Mouse (Mus musculus): ENCODE results near the gene Tmem203. TPM values are rescaled to one million over a fixed set of nuclear protein-coding genes. Genes with fewer than 3 reads are reported as not detected.
"Not testable (repeated sequence)": the region's sequence is repeated elsewhere in the genome, so short reads cannot be mapped to it uniquely, and the experiment has no call there.

Gene Tmem203
- polyA plus RNA-seq, 1 experiment from 2014 or later, result 15.4 TPM

DNA sequence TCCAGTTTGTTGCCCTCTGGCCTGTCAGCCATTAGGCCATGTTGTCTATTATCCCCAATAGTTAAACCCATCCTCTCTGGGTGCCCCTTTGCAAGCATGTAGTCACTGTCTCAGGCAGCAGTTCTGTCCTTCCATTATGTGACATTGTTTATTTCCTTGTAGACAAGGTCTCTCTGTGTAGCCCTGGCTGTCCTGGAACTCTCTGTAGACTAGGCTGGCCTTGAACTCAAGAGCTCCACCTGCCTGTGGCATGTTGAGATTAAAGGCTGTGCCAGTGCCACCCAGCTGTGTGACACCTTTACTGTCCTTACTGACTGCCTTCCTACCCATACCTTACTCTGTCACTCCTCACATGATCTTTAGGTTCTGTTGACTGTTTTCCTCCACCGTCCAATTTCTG, 2.9 kb upstream of the Tmem203 start:
- Histone ChIP-seq H3K9me3 (no peaks in the 10 kb centered on the region), H3K4me2 (no peak overlapping the region), H3K36me3 (replicated peaks) (0 out of 2 replicates have a peak, but pooled peaks cover 5% of the 10 kb centered on the region), H3K4me1 (peaks cover 23% of the 10 kb centered on the region), H3K27ac (no peak overlapping the region), H3K9ac (no peak overlapping the region), H3K4me3 (no peak overlapping the region), H3K27me3 (replicated peaks) (no peaks in the 10 kb centered on the region)
- WGBS, result 87% methylated on average over 1 of the region's 1 CpGs
- ATAC-seq (replicated peaks), result no peak

GRCm38 (mm10) chr2:25256443-25257109, 1.3 kb downstream of the Tmem203 start:
- ATAC-seq (replicated peaks); H3K27me3 ChIP-seq (replicated peaks); H3K36me3 ChIP-seq (replicated peaks); H3K9me3 ChIP-seq; H3K27ac ChIP-seq: not testable (repeated sequence)
- peak overlapping the region; percentile 99 for H3K4me2 ChIP-seq
- peak overlapping the region; percentile 74; the same call in 1 of the 2 replicates for H3K9ac ChIP-seq
- peak overlapping the region; percentile 87 for H3K4me3 ChIP-seq
- H3K4me1 ChIP-seq, result peaks cover 25% of the 10 kb centered on the region
- 57% methylated on average over 12 of the region's 12 CpGs for WGBS

GRCm38 (mm10) chr2:25257250-25257649, 2.0 kb downstream of the Tmem203 start:
- not testable (repeated sequence) for H3K4me2 ChIP-seq; H3K36me3 ChIP-seq (replicated peaks); H3K9ac ChIP-seq; H3K4me3 ChIP-seq; ATAC-seq (replicated peaks); H3K27ac ChIP-seq; H3K27me3 ChIP-seq (replicated peaks); H3K9me3 ChIP-seq
- peaks cover 31% of the 10 kb centered on the region for H3K4me1 ChIP-seq
- 89% methylated on average over 5 of the region's 5 CpGs for WGBS

- H3K4me1 ChIP-seq, result peaks cover 40% of the 10 kb centered on the region
- ATAC-seq (replicated peaks), result no peak
- H3K36me3 ChIP-seq (replicated peaks), result no peaks in the 10 kb centered on the region
- H3K27me3 ChIP-seq (replicated peaks), result peaks cover 2% of the 10 kb centered on the region; the same call in 1 of the 2 replicates
- H3K27ac ChIP-seq, result no peak overlapping the region
- no peak overlapping the region for H3K4me3 ChIP-seq
- H3K9ac ChIP-seq, result no peak overlapping the region
- WGBS, result 46% methylated on average over 2 of the region's 2 CpGs
- no peaks in the 10 kb centered on the region for H3K9me3 ChIP-seq
- H3K4me2 ChIP-seq, result no peak overlapping the region
These were observed 3.6 kb downstream of the Tmem203 start for GRCm38 (mm10) chr2:25258887-25259286.

DNA sequence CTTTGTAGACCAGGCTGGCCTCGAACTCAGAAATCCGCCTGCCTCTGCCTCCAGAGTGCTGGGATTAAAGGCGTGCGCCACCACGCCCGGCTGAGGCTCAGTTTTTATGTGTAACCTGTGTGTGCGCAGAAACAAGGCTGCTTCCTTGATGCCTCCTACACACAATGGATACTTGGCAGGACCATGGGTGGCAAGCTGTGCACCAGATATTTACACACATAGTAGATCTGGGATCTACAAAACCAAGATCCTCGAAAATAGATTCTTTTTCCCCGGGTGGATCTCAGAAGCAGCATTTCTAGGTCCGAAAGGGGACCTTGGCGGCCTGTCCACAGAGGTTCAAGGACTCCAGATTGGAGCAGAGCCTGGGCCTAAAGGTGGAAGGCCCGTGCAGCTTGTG, 6.6 kb downstream of the Tmem203 start:
- Histone ChIP-seq H3K4me2 (peak overlapping the region; percentile 99), H3K36me3 (replicated peaks) (no peaks in the 10 kb centered on the region), H3K27ac (peak overlapping the region; percentile 80), H3K4me1 (peaks cover 50% of the 10 kb centered on the region), H3K4me3 (peak overlapping the region; percentile 81), H3K9me3 (no peaks in the 10 kb centered on the region), H3K27me3 (replicated peaks) (peaks cover 8% of the 10 kb centered on the region; the same call in 1 of the 2 replicates), H3K9ac (peak overlapping the region; percentile 47; the same call in 1 of the 2 replicates)
- WGBS, result 44% methylated on average over 12 of the region's 12 CpGs
- peak; percentile 2; the same call in 1 of the 2 replicates for ATAC-seq (replicated peaks)

DNA sequence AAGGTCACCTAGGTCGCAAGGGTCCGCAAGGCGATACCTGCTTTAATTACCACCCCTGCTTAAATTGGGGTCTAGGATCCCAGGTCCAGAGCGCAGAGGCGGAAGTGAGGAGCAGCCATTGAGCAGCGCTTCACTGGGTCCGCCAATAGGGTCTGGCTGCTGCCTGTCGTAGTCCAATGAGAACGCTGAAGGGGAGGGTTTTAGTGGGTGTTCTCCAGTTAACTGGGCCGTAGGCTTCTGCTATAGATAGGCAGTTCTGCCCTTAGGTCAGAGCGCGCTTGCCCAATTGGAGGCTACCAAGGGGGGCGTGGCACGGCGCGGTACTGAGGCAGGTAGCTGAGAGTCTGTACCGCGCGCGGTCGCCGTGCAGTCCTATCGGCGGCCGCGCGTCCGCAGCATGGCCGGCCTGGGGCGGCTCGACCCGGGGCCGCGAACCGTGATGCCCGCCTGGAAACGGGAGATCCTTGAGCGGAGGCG, 7.1 kb downstream of the Tmem203 start, which contains the start of gene Tprn:
Tprn (plus strand) TSS at position 328 of the 477 bp plus-strand sequence.
- Histone ChIP-seq H3K9me3 (no peaks in the 10 kb centered on the region), H3K36me3 (replicated peaks) (no peaks in the 10 kb centered on the region), H3K4me1 (peaks cover 51% of the 10 kb centered on the region), H3K9ac (peak within 1 kb of the TSS; percentile 71), H3K4me3 (peak within 1 kb of the TSS; percentile 81), H3K27ac (peak within 1 kb of the TSS; percentile 80), H3K4me2 (peak within 1 kb of the TSS; percentile 99), H3K27me3 (replicated peaks) (peaks cover 8% of the 10 kb centered on the region; the same call in 1 of the 2 replicates)
- ATAC-seq (replicated peaks), result peak; percentile 99
- under 1% methylated on average over 39 of the region's 39 CpGs for WGBS

DNA sequence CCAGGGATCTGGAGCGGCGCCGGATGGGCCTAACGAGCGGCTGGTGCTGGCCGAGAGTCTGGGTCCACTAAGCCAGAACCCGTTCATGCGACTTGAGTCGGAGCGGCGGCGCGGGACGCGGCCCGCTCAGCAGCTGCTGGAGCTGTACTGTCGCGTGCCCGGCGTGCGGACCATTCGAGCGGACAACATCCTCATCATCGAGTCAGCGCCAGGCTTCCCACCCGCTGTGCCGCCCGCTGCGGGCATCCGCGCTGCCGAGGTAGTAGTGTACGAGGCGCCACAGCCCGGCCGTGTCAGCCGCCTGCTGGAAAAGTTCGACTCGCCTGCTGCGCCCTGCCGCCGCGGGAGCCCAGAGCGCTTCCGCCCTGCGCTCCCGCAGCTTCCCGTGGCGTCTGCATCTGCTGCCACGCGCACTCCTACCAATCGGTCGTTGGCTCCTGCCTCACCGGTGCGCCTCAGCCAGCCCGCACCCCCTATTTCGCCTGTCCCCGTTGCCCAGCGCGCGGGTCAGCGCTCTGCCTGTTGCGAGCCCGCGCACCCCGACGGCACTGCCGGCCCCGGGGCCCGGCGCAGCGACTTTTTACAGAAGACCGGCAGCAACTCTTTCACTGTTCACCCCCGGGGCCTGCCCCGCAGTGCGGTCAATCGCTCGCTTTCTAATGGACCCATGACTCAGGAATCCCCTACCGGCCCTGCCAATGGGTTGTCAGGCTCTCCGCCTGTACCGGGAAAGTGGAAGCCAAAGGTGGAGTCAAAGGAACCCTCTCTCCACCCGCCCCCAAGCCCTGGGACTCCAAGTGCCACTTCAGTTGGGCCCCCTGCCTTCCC, 7.8 kb downstream of the Tmem203 start:
- Histone ChIP-seq H3K9me3 (no peaks in the 10 kb centered on the region), H3K4me1 (peaks cover 56% of the 10 kb centered on the region), H3K4me2 (peak overlapping the region; percentile 99), H3K36me3 (replicated peaks) (no peaks in the 10 kb centered on the region), H3K27me3 (replicated peaks) (peaks cover 8% of the 10 kb centered on the region; the same call in 1 of the 2 replicates), H3K9ac (peak overlapping the region; percentile 71), H3K27ac (peak overlapping the region; percentile 80), H3K4me3 (peak overlapping the region; percentile 81)
- WGBS, result under 1% methylated on average over 81 of the region's 82 CpGs
- peak; percentile 13 for ATAC-seq (replicated peaks)

- Histone ChIP-seq H3K9ac (peak overlapping the region; percentile 71), H3K4me3 (peak overlapping the region; percentile 81), H3K27me3 (replicated peaks) (peaks cover 8% of the 10 kb centered on the region; the same call in 1 of the 2 replicates), H3K4me1 (peaks cover 57% of the 10 kb centered on the region), H3K4me2 (peak overlapping the region; percentile 99), H3K27ac (no peak overlapping the region), H3K36me3 (replicated peaks) (no peaks in the 10 kb centered on the region), H3K9me3 (no peaks in the 10 kb centered on the region)
- WGBS, result 22% methylated on average over 12 of the region's 12 CpGs
- ATAC-seq (replicated peaks), result no peak
These were observed 8.5 kb downstream of the Tmem203 start for GRCm38 (mm10) chr2:25263623-25264285.

- ATAC-seq (replicated peaks), result no peak
- no peaks in the 10 kb centered on the region for H3K9me3 ChIP-seq
- peak overlapping the region; percentile 99 for H3K4me2 ChIP-seq
- peaks cover 8% of the 10 kb centered on the region; the same call in 1 of the 2 replicates for H3K27me3 ChIP-seq (replicated peaks)
- H3K27ac ChIP-seq, result no peak overlapping the region
- H3K4me1 ChIP-seq, result peaks cover 57% of the 10 kb centered on the region
- WGBS, result 79% methylated on average over 5 of the region's 5 CpGs
- H3K4me3 ChIP-seq, result peak overlapping the region; percentile 81
- H3K9ac ChIP-seq, result peak overlapping the region; percentile 36; the same call in 1 of the 2 replicates
- no peaks in the 10 kb centered on the region; the same call in 1 of the 2 replicates for H3K36me3 ChIP-seq (replicated peaks)
These were observed 9.0 kb downstream of the Tmem203 start for GRCm38 (mm10) chr2:25264286-25264660.

DNA sequence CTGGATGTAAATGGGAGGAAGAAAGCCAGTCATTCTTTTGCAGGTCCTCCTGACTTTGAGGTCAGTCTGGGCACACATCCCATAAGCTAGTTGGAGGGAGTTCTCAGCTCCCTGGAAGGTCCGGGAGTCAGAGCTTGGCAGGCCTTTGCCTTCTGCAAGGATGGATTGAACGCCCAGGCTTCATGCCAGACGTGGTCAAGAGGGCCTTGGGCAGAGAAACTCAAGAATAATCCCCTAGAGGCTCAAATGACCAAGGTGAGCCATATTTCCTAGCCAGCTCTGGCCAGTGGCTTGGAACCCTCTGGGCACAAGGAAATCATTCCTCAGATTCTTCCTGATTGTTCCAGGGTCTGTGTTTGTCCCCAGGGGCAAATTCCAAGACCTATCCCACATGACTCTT, 9.6 kb downstream of the Tmem203 start:
- Histone ChIP-seq H3K9ac (peak overlapping the region; percentile 36), H3K4me1 (peaks cover 57% of the 10 kb centered on the region), H3K27me3 (replicated peaks) (peaks cover 8% of the 10 kb centered on the region; the same call in 1 of the 2 replicates), H3K9me3 (no peaks in the 10 kb centered on the region), H3K4me3 (0 out of 2 replicates have a peak overlapping the region, but pooled peaks have one; percentile 5), H3K27ac (no peak overlapping the region), H3K4me2 (peak overlapping the region; percentile 99), H3K36me3 (replicated peaks) (peaks cover 5% of the 10 kb centered on the region)
- no peak for ATAC-seq (replicated peaks)
- WGBS, result 78% methylated on average over 3 of the region's 3 CpGs

GRCm38 (mm10) chr2:25265897-25266656, 10.8 kb downstream of the Tmem203 start:
- 64% methylated on average over 6 of the region's 6 CpGs for WGBS
- Histone ChIP-seq H3K27ac (no peak overlapping the region), H3K36me3 (replicated peaks) (peaks cover 13% of the 10 kb centered on the region), H3K4me1 (peaks cover 63% of the 10 kb centered on the region), H3K27me3 (replicated peaks) (peaks cover 8% of the 10 kb centered on the region; the same call in 1 of the 2 replicates), H3K9ac (peak overlapping the region; percentile 7), H3K9me3 (no peaks in the 10 kb centered on the region), H3K4me3 (no peak overlapping the region), H3K4me2 (peak overlapping the region; percentile 99)
- no peak for ATAC-seq (replicated peaks)

All from midbrain, embryonic 15.5 days (tissue).